Mouse (Mus musculus) forelimb bud, embryonic 11.5 days (tissue): ENCODE results near the gene Tead3.
"Not testable (repeated sequence)": the region's sequence is repeated elsewhere in the genome, so short reads cannot be mapped to it uniquely, and the experiment has no call there.

Experiments
- DNase-seq: peaks from one replicate; pipeline ENCODE4 v3.0.0-alpha.2; 2012; ENCODE audit warnings: low read depth, low spot score

Tead3 gene

GRCm38 (mm10) chr17:28330590-28330989 is 20.0 kb downstream of the Tead3 start:
- not testable (repeated sequence) for DNase-seq

GRCm38 (mm10) chr17:28330232-28330546 is 20.4 kb downstream of the Tead3 start:
- DNase-seq, result no peak

DNA sequence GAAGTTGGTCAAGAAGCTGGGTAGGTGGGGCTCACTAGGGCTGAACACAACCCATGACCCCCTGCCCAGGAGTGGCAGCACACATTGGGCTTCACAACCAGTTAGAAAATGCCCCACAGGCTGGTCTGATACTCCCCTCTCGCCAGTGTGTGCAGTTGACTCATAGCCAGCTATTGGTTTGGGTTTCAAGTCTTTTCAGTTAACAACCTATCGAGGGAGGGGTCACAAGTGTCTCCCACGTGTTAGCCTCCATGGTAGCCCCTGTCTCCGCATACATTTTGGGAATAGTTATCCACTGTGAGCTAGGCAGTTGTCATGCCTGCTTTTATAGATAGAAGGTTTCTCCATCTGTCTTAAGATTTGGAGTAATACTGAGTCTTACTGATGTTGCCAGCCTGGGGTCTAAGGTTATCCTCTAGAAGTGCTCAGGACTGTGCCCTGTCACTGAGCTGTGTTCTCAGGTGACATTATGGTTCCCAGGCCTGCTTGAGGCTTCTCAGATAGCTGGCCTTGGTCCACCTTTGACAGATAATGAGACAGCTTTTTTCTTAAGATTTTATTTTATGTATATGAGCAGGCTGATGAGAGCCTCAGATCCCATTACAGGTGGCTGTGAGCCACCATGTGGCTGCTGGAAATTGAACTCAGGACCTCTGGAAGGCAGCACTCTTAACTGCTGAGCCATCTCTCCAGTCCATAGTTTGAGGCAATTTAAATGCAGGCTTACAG is 20.9 kb downstream of the Tead3 start:
- no peak for DNase-seq

GRCm38 (mm10) chr17:28328946-28329345 is 21.7 kb downstream of the Tead3 start:
- no peak for DNase-seq

DNA sequence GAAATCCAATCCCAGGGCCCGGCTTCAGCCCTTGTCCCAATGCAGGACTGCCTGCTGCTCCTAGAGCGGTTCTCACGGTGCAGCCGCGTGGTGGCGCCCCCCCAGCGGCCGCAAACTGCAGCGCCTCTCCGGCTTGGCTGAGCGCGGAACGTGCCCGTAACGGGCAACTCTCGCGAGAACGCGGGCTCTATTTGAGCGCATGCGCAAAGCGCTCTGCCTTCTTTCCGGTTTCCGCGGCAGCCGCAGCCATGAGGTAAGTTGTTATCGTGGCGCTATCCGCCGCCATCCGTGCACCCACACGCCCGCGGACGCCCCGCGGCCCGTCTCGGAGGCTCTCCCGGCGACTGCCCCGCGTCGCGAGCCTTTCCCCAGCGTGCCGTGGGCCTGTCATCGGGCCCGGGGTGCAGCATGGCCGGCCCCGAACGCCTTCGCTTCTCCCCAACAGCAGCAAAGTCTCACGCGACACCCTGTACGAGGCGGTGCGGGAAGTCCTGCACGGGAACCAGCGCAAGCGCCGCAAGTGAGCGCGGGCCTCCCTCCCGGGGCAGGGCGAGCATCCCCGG is 22.2 kb downstream of the Tead3 start, which contains the start of gene Rpl10a:
Gene Rpl10a, plus strand, starts transcription at position 106 of the 563 bp plus-strand sequence.
- DNase-seq, result peak; percentile 98

DNA sequence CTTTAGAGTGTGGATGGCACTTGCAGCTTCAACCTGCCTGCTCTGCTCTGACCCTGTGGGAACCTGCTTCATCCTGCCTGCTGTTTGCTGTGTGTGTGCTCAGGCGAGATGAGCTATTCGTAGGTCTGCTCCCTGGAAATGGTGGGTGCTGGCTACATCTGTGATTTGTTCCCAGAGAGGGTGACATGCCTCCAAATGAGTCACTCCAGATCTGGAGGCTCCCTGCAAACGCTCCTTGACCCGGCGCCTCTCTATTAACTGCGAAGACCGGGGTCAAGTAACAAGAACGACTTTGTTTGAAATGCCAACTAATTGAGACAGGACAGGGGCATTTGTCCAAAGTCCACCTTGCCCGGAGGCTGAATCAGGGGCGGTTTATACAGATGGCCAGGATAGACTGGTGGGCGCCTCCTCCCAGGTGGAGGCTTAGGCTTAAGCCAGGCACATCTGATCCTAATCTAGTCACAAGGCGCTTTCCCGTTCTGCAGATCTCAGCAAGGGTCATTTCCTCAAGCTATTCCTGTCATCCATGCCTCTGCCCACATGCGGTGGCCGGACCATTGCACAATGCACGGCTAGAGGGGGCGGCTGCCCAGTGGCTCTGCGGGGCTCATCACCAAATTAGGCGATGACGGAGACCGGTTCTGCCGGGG is 22.8 kb downstream of the Tead3 start:
- DNase-seq, result no peak

GRCm38 (mm10) chr17:28326951-28327350 is 23.7 kb downstream of the Tead3 start:
- DNase-seq, result no peak

GRCm38 (mm10) chr17:28325751-28326150 is 24.9 kb downstream of the Tead3 start:
- DNase-seq, result no peak

- DNase-seq, result not testable (repeated sequence)
These were observed 26.2 kb downstream of the Tead3 start for GRCm38 (mm10) chr17:28324416-28324815.

DNA sequence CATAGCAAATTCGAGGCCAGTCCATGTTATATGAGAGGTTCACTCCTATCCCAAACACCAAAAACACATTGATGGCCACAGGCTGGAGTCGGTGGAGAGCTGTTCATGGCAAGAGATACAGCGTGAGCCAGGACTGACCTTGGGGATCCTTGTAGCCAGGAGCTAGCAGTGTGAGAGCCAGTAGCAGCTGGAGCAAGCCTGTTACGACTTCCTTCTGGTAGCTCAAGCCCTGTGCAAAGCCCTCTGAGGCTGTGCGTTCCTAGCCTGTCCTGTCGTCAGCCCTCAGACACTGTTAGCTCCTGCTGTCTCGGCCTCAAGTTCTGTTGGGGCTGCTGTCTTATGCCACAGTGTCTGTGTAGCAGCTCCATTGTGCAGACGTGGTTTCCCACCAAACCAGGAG is 26.8 kb downstream of the Tead3 start:
- DNase-seq, result no peak

DNA sequence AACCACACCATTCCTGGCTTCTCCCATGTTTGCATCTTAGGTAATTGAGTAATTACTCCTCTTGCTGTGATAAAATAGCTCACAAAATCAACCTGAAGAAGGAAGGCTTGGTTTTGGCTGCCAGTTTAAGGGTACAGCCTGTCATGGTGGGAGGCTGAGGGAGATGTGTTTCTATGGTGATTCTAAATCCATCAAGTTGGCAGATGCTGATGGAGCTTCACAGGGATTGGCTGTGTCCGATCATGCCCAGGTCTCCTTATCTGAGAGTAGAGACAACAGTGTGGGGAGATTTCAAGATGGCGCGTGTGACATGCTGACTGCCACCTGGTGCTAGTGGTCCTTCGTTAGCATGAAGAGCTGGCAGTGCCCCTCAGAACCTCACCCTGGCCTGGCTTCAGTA is 28.9 kb downstream of the Tead3 start:
- no peak for DNase-seq

- DNase-seq, result no peak
These were observed 32.9 kb downstream of the Tead3 start for GRCm38 (mm10) chr17:28317725-28318124.

DNA sequence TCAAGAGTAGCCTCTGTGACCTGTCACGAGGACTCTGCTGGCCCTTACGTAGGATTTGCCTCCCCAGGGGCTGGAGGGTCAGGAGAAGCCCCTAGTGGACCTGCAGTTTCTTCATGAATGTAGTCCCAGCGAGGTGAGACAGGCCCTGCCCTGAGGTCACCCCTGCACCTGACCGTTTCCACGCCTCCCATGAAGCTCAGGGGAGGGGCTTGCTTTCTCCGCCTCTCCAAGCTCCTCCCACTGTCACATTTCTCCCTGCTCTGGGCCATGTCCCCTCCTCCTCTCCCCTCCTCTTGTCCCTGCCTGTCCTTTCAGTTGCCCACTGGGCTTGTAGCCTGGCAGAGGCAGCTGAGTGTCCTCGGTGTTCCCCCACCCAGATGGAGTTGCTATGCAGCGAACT is 33.5 kb downstream of the Tead3 start:
- DNase-seq, result no peak

GRCm38 (mm10) chr17:28316476-28316875 is 34.1 kb downstream of the Tead3 start:
- no peak for DNase-seq

DNA sequence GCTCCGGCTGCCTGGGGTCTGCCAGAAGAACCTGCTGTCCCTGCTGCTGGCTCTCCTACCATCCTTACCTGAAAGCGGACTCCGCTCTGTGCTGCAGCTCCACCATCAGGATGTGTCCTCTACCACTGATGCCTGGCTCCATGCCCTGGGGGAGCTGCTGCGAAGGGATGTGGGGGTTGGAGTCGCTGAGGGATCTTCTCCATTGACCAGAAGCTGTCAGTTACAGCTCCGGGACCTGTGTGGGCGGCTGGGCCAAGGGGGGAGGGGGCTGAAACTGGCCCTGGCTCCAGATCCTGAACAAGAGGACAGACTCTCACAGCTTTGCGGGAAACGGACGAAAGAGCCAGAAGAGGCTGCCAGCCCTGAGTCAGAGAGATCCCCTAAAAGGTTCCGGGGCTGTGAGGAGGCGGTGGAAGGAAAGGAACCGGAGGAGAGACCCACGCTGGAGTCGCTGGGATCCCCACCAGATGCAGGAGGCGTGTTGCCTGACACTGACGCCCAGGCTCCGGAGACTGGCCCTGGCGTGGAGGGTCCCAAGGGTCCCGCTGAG is 34.9 kb downstream of the Tead3 start:
- no peak for DNase-seq

DNA sequence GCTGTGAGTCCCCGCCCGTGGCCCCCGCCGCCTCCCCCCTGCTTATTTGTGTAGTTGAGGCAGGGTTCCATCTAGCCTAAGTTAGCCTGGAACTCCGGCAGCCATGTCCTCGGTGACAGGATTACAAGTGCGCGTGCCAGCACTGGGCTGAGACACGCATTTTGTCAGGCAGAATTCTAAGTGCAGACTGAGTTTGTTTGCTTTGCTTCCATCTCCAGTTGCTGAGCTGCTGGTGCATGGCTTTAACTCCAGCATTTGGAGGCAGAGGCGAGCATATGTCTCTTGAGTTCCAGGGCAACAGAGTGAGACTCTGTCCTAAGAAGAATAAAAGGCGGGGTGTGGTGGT is 36.8 kb downstream of the Tead3 start:
- no peak for DNase-seq

GRCm38 (mm10) chr17:28313212-28313879 is 37.3 kb downstream of the Tead3 start, which contains the start of gene Fance:
TSS of gene Fance (plus strand) at chr17:28313519.
- DNase-seq, result peak; percentile 98

GRCm38 (mm10) chr17:28312232-28313211 is 38.1 kb downstream of the Tead3 start:
- DNase-seq, result no peak

DNA sequence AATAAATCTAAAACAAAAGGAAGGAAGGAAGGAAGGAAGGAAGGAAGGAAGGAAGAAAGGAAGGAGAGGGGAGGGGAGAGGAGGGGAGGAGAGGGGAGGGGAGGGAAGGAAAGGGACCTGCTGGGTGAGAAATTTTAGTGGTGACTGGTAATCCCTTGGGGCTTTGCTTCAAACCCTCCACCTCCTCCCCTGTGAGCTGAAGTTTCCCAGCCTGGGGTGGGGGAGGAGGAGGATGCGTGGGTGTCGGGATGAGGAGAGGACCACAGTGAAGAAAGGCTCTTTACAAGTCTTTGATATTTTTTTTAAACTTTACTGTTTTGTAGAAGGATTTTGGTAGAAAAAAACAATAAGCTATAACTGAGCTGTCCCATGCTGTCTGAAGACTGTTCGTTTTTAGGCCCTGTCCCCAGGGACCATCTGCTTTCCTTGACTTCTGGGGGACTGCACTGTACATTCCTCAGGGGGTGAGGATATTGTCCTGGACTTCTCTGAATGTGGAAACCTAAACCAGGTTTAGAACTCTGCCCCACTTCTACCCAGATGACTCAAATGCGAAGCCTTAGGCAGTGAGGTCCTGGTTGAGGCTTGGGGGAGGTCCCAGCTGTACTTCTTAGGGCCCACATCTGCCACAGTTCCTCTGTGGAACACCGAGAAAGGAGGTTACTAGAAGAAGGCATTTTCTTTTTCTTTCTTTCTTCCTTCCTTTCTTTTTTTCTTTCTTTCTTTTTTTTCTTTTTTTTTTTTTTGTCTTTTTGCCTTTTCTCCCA is 39.1 kb downstream of the Tead3 start:
- no peak for DNase-seq

DNA sequence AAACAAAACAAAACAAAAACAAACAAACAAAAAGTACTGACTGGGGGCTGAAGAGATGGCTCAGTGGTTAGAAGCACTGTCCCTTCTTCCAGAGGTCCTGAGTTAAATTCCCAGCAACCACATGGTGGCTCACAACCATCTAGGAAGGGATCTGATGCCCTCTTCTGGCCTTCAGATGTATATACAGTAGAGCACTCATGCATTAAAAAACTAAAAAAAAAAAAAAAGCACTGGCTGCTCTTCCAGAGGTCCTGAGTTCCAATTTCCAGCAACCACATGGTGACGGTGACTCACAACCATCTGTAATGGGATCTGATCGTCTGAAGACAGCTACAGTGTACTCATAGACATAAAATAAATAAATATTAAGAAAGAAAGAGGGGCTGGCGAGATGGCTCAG is 39.8 kb downstream of the Tead3 start:
- no peak for DNase-seq
